8 mouse cellular contexts compared by ENCODE assay signal in genomic region chr7:44847772-44848171, GRCm38 (mm10). TPM values are rescaled to one million over a fixed set of nuclear protein-coding genes. Genes with fewer than 3 reads are reported as not detected.
DNase-seq lines count a peak whose midpoint lies in the region; ATAC-seq and TF ChIP-seq lines count a peak whose summit lies in the region.

No protein-coding gene starts in this region.

- H3K4me2 ChIP-seq in embryonic facial prominence, embryonic 13.5 days, result peak overlapping the region; percentile 91
- peak overlapping the region; percentile 80 for H3K4me2 ChIP-seq in intestine, embryonic 14.5 days (ENCODE audit: low read length)
- H3K4me2 ChIP-seq in neural tube, embryonic 13.5 days, result peak overlapping the region; percentile 84

- peaks cover 30% of the 10 kb centered on the region for H3K4me1 ChIP-seq in embryonic facial prominence, embryonic 13.5 days
- peaks cover 21% of the 10 kb centered on the region for H3K4me1 ChIP-seq in intestine, embryonic 14.5 days (replicated peaks; ENCODE audit: control insufficient read depth, insufficient read depth, low read length)
- H3K4me1 ChIP-seq in neural tube, embryonic 13.5 days (replicated peaks), result peaks cover 30% of the 10 kb centered on the region

- WGBS in embryonic facial prominence, embryonic 13.5 days, result 80% methylated on average over 5 of the region's 5 CpGs
- 73% methylated on average over 5 of the region's 5 CpGs for WGBS in intestine, embryonic 14.5 days
- 86% methylated on average over 5 of the region's 5 CpGs for WGBS in neural tube, embryonic 13.5 days

- intact Hi-C loops in left cerebral cortex, adult 2 months (cut with DNase I), result loop anchor here (2.0 kb wide), 1 partner anchor 29 kb away; no protein-coding TSS in a partner anchor

- no peaks in the 10 kb centered on the region for H3K27me3 ChIP-seq in embryonic facial prominence, embryonic 13.5 days
- no peaks in the 10 kb centered on the region for H3K27me3 ChIP-seq in intestine, embryonic 14.5 days (replicated peaks; ENCODE audit: control insufficient read depth, insufficient read depth, low read length)
- H3K27me3 ChIP-seq in neural tube, embryonic 13.5 days, result no peaks in the 10 kb centered on the region

- H3K4me3 ChIP-seq in left cerebral cortex, adult 2 months, result peak overlapping the region; percentile 68
- H3K4me3 ChIP-seq in embryonic facial prominence, embryonic 13.5 days, result peak overlapping the region; percentile 75
- peak overlapping the region; percentile 68 for H3K4me3 ChIP-seq in intestine, embryonic 14.5 days (ENCODE audit: low read depth, low read length)
- H3K4me3 ChIP-seq in neural tube, embryonic 13.5 days, result peak overlapping the region; percentile 84

- H3K36me3 ChIP-seq in embryonic facial prominence, embryonic 13.5 days, result peaks cover 50% of the 10 kb centered on the region
- peaks cover 48% of the 10 kb centered on the region for H3K36me3 ChIP-seq in intestine, embryonic 14.5 days (ENCODE audit: control insufficient read depth, insufficient read depth, low read length)
- peaks cover 46% of the 10 kb centered on the region for H3K36me3 ChIP-seq in neural tube, embryonic 13.5 days

- H3K9ac ChIP-seq in embryonic facial prominence, embryonic 13.5 days, result peak overlapping the region; percentile 70
- H3K9ac ChIP-seq in intestine, embryonic 14.5 days (ENCODE audit: low read length), result peak overlapping the region; percentile 71
- peak overlapping the region; percentile 74 for H3K9ac ChIP-seq in neural tube, embryonic 13.5 days

- no peak for DNase-seq in left cerebral cortex, adult 2 months (ENCODE audit: extremely low spot score in 1 of 2, low spot score in 2 of 2)
- DNase-seq in left cerebral cortex, adult 18-20 months (ENCODE audit: low spot score in 2 of 2), result no peak
- no peak for DNase-seq in intestine, embryonic 14.5 days (ENCODE audit: low spot score)
- no peak for DNase-seq in urinary bladder, postnatal 14 days (ENCODE audit: low spot score)
- DNase-seq in spleen, postnatal 14 days (ENCODE audit: low spot score in 2 of 2), result no peak
- no peak for DNase-seq in adrenal gland, postnatal 4 days (ENCODE audit: low spot score in 2 of 2)

- TF ChIP-seq CTCF in left cerebral cortex, adult 2 months (IDR thresholded peaks at IDR 0.05), result no peak

- no peaks in the 10 kb centered on the region for H3K9me3 ChIP-seq in embryonic facial prominence, embryonic 13.5 days
- no peaks in the 10 kb centered on the region for H3K9me3 ChIP-seq in intestine, embryonic 14.5 days (ENCODE audit: control insufficient read depth, low read length)
- no peaks in the 10 kb centered on the region for H3K9me3 ChIP-seq in neural tube, embryonic 13.5 days

- no peak overlapping the region; the same call in 1 of the 2 replicates for H3K27ac ChIP-seq in left cerebral cortex, adult 2 months
- H3K27ac ChIP-seq in embryonic facial prominence, embryonic 13.5 days, result peak overlapping the region; percentile 97; the same call in 1 of the 2 replicates
- 0 out of 2 replicates have a peak overlapping the region, but pooled peaks have one; percentile 22 for H3K27ac ChIP-seq in intestine, embryonic 14.5 days (ENCODE audit: low read depth)
- peak overlapping the region; percentile 98 for H3K27ac ChIP-seq in neural tube, embryonic 13.5 days (replicated peaks)

- ATAC-seq in embryonic facial prominence, embryonic 13.5 days (ENCODE audit: insufficient number of reproducible peaks, insufficient read depth, low FRiP score, low TSS enrichment, low read depth), result no peak
- ATAC-seq in intestine, embryonic 14.5 days (replicated peaks; ENCODE audit: low FRiP score, low TSS enrichment, low read depth), result no peak
- no peak for ATAC-seq in neural tube, embryonic 13.5 days (ENCODE audit: low read depth)

RNA-seq across cellular contexts. Expression of gene Akt1s1, which starts 1.0 kb away (rescaled TPM):
- 10 to 100 TPM; 69.7 to 77.0 TPM for total RNA-seq in left cerebral cortex, adult 2 months (2021)
- total RNA-seq in left cerebral cortex, adult 18-20 months (2021), result 10 to 100 TPM; 67.9 to 70.1 TPM
- 104 and 110 TPM in 2 replicates for polyA plus RNA-seq in embryonic facial prominence, embryonic 13.5 days (2015; fragmentation: Nextera tagmentation; extraction: Ambion mirVana)
- polyA plus RNA-seq in intestine, embryonic 14.5 days (2014; fragmentation: Nextera tagmentation; extraction: Ambion mirVana), result 63.7 and 68.0 TPM in 2 replicates
- polyA plus RNA-seq in neural tube, embryonic 13.5 days (2015; fragmentation: Nextera tagmentation; extraction: Ambion mirVana), result 89.7 and 99.0 TPM in 2 replicates
- total RNA-seq in adrenal gland, postnatal 4 days (2021), result 100 to 1,000 TPM; 119 to 134 TPM

RNA-seq across cellular contexts. Expression of gene Tbc1d17, which starts 1.1 kb away (rescaled TPM):
- 10 to 100 TPM; 64.4 to 67.5 TPM for total RNA-seq in left cerebral cortex, adult 2 months (2021)
- total RNA-seq in left cerebral cortex, adult 18-20 months (2021), result 10 to 100 TPM; 70.4 to 89.3 TPM
- 83.1 and 91.0 TPM in 2 replicates for polyA plus RNA-seq in embryonic facial prominence, embryonic 13.5 days (2015; fragmentation: Nextera tagmentation; extraction: Ambion mirVana)
- 72.4 and 74.8 TPM in 2 replicates for polyA plus RNA-seq in intestine, embryonic 14.5 days (2014; fragmentation: Nextera tagmentation; extraction: Ambion mirVana)
- polyA plus RNA-seq in neural tube, embryonic 13.5 days (2015; fragmentation: Nextera tagmentation; extraction: Ambion mirVana), result 94.0 and 101 TPM in 2 replicates
- total RNA-seq in adrenal gland, postnatal 4 days (2021), result 10 to 100 TPM; 87.9 to 92.0 TPM

RNA-seq across cellular contexts. Expression of gene Pnkp, which starts 9.2 kb away (rescaled TPM):
- 10 to 100 TPM; 27.4 to 31.2 TPM for total RNA-seq in left cerebral cortex, adult 2 months (2021)
- total RNA-seq in left cerebral cortex, adult 18-20 months (2021), result 10 to 100 TPM; 27.1 to 27.7 TPM
- 30.0 and 30.7 TPM in 2 replicates for polyA plus RNA-seq in embryonic facial prominence, embryonic 13.5 days (2015; fragmentation: Nextera tagmentation; extraction: Ambion mirVana)
- polyA plus RNA-seq in intestine, embryonic 14.5 days (2014; fragmentation: Nextera tagmentation; extraction: Ambion mirVana), result 26.4 and 29.7 TPM in 2 replicates
- polyA plus RNA-seq in neural tube, embryonic 13.5 days (2015; fragmentation: Nextera tagmentation; extraction: Ambion mirVana), result 30.2 and 31.6 TPM in 2 replicates
- total RNA-seq in adrenal gland, postnatal 4 days (2021), result 10 to 100 TPM; 50.8 to 54.6 TPM

RNA-seq across cellular contexts. Expression of gene Ptov1, which starts 21.8 kb away (rescaled TPM):
- 100 to 1,000 TPM; 273 to 290 TPM for total RNA-seq in left cerebral cortex, adult 2 months (2021)
- total RNA-seq in left cerebral cortex, adult 18-20 months (2021), result 100 to 1,000 TPM; 280 to 295 TPM
- 469 and 526 TPM in 2 replicates for polyA plus RNA-seq in embryonic facial prominence, embryonic 13.5 days (2015; fragmentation: Nextera tagmentation; extraction: Ambion mirVana)
- polyA plus RNA-seq in intestine, embryonic 14.5 days (2014; fragmentation: Nextera tagmentation; extraction: Ambion mirVana), result 318 and 338 TPM in 2 replicates
- polyA plus RNA-seq in neural tube, embryonic 13.5 days (2015; fragmentation: Nextera tagmentation; extraction: Ambion mirVana), result 471 and 515 TPM in 2 replicates
- 100 to 1,000 TPM; 385 to 394 TPM for total RNA-seq in adrenal gland, postnatal 4 days (2021)

RNA-seq across cellular contexts. Expression of gene Atf5, which starts 31.3 kb away (rescaled TPM):
- total RNA-seq in left cerebral cortex, adult 2 months (2021), result 10 to 100 TPM; 23.1 to 23.4 TPM
- 10 to 100 TPM; 21.2 to 27.8 TPM for total RNA-seq in left cerebral cortex, adult 18-20 months (2021)
- polyA plus RNA-seq in embryonic facial prominence, embryonic 13.5 days (2015; fragmentation: Nextera tagmentation; extraction: Ambion mirVana), result 6.4 and 6.5 TPM in 2 replicates
- 2.4 and 3.0 TPM in 2 replicates for polyA plus RNA-seq in intestine, embryonic 14.5 days (2014; fragmentation: Nextera tagmentation; extraction: Ambion mirVana)
- 4.1 and 4.8 TPM in 2 replicates for polyA plus RNA-seq in neural tube, embryonic 13.5 days (2015; fragmentation: Nextera tagmentation; extraction: Ambion mirVana)
- total RNA-seq in adrenal gland, postnatal 4 days (2021), result 100 to 1,000 TPM in 1 of 2 experiments, 10 to 100 TPM in 1; 59.8 to 104 TPM
